Mouse (Mus musculus) testis, adult 2 months (tissue): ENCODE data around the gene Ahcyl2.

Experiments
- CTCF ChIP-seq: fragments of 200-500 bp; IDR thresholded peaks from 2 replicates; pipeline ENCODE4 v1.5.1; 2012; ENCODE audit warnings: low read depth, mild to moderate bottlenecking, inconsistent platforms, low read length, moderate library complexity; ENCODE audit not compliant: control insufficient read depth, insufficient read depth, insufficient replicate concordance
- POLR2A ChIP-seq: fragments of 200-500 bp; IDR thresholded peaks from 2 replicates; pipeline ENCODE4 v1.6.1; 2012; ENCODE audit warnings: low read depth, mild to moderate bottlenecking, inconsistent platforms, low read length, moderate library complexity; ENCODE audit not compliant: control insufficient read depth

GRCm38 (mm10) chr6:29941036-29941435 lies 173.2 kb downstream of the Ahcyl2 start:
- no peak for TF ChIP-seq POLR2A
- TF ChIP-seq CTCF, result no peak
